ENCODE assay signal across 27 mouse cellular contexts in genomic region chr7:64862978-64863377, GRCm38 (mm10).
"Had no signal": no experiment of that assay in that cellular context is flagged by ENCODE, and none has a peak within 500 bp of the region (broad histone marks: within the 10 kb centered on the region; RNA-seq: fewer than 3 reads in every experiment).

No protein-coding gene starts in this region.

- ATAC-seq: forebrain, embryonic 13.5 days; forebrain, embryonic 14.5 days; forebrain, embryonic 15.5 days; forebrain, embryonic 16.5 days; forebrain, postnatal 0 days had no signal

- H3K4me1 ChIP-seq: embryonic facial prominence, embryonic 10.5 days; embryonic facial prominence, embryonic 12.5 days; embryonic facial prominence, embryonic 13.5 days; embryonic facial prominence, embryonic 15.5 days; forebrain, embryonic 10.5 days; forebrain, embryonic 12.5 days; forebrain, embryonic 13.5 days; forebrain, embryonic 15.5 days had no signal

- H3K36me3 ChIP-seq: embryonic facial prominence, embryonic 10.5 days; embryonic facial prominence, embryonic 12.5 days; embryonic facial prominence, embryonic 13.5 days; embryonic facial prominence, embryonic 15.5 days; forebrain, embryonic 10.5 days; forebrain, embryonic 12.5 days; forebrain, embryonic 15.5 days had no signal

- H3K4me2 ChIP-seq: embryonic facial prominence, embryonic 12.5 days; embryonic facial prominence, embryonic 13.5 days; embryonic facial prominence, embryonic 15.5 days; forebrain, embryonic 12.5 days; forebrain, embryonic 13.5 days; forebrain, embryonic 15.5 days had no signal

- DNase-seq: cerebellum, adult 18-20 months; cerebellum, adult 2 months; cerebellum, adult 8-10 months; cerebellum, adult 9-10 months; cerebellum, adult 9-11 months; cerebellum, postnatal 14 days; cerebellum, postnatal 25 days; cerebellum, postnatal 36 days; embryo, embryonic 11 days; forebrain, postnatal 0 days; gastrocnemius, adult 2 months; gastrocnemius, postnatal 10 days; gastrocnemius, postnatal 14 days; gastrocnemius, postnatal 25 days; gastrocnemius, postnatal 36 days; heart, adult 18-20 months had no signal

- H3K27me3 ChIP-seq: embryonic facial prominence, embryonic 12.5 days; embryonic facial prominence, embryonic 13.5 days; embryonic facial prominence, embryonic 15.5 days; forebrain, embryonic 13.5 days; forebrain, embryonic 15.5 days had no signal

- H3K4me3 ChIP-seq: embryonic facial prominence, embryonic 10.5 days; embryonic facial prominence, embryonic 12.5 days; embryonic facial prominence, embryonic 13.5 days; embryonic facial prominence, embryonic 15.5 days; erythroblast, embryonic 14.5 days; forebrain, embryonic 10.5 days; forebrain, embryonic 12.5 days; forebrain, embryonic 13.5 days; forebrain, embryonic 15.5 days; gastrocnemius, adult 2 months had no signal

- H3K9ac ChIP-seq: embryonic facial prominence, embryonic 12.5 days; embryonic facial prominence, embryonic 13.5 days; embryonic facial prominence, embryonic 15.5 days; forebrain, embryonic 12.5 days; forebrain, embryonic 13.5 days; forebrain, embryonic 15.5 days; forebrain, postnatal 0 days had no signal

- H3K9me3 ChIP-seq: embryonic facial prominence, embryonic 10.5 days; embryonic facial prominence, embryonic 12.5 days; embryonic facial prominence, embryonic 13.5 days; embryonic facial prominence, embryonic 15.5 days; forebrain, embryonic 10.5 days; forebrain, embryonic 12.5 days; forebrain, embryonic 13.5 days; forebrain, embryonic 15.5 days had no signal

- H3K27ac ChIP-seq: embryonic facial prominence, embryonic 10.5 days; embryonic facial prominence, embryonic 12.5 days; embryonic facial prominence, embryonic 13.5 days; embryonic facial prominence, embryonic 15.5 days; forebrain, embryonic 10.5 days; forebrain, embryonic 12.5 days; forebrain, embryonic 13.5 days; forebrain, embryonic 15.5 days; gastrocnemius, adult 2 months had no signal
